Mouse (Mus musculus) adrenal gland, adult 18-20 months (tissue): Measurements from ENCODE around the gene Kif26b. TPM values are rescaled to one million over a fixed set of nuclear protein-coding genes. Genes with fewer than 3 reads are reported as not detected.

Experiments used
- DNase-seq, 2 experiments: peaks; one replicate each; pipeline ENCODE4 v3.0.0; 2021 to 2022; ENCODE audit warnings: low spot score in 2 of 2
- total RNA-seq, 2 experiments: library from RNA; stranded (reverse); gene quantifications; 1 replicate in 1 of 2; 2 replicates in 1 of 2; pipeline ENCODE4 v1.2.3; 2021

The Kif26b gene
- total RNA-seq, 2 experiments from 2014 or later = 2.7 to 4.4 TPM

DNA sequence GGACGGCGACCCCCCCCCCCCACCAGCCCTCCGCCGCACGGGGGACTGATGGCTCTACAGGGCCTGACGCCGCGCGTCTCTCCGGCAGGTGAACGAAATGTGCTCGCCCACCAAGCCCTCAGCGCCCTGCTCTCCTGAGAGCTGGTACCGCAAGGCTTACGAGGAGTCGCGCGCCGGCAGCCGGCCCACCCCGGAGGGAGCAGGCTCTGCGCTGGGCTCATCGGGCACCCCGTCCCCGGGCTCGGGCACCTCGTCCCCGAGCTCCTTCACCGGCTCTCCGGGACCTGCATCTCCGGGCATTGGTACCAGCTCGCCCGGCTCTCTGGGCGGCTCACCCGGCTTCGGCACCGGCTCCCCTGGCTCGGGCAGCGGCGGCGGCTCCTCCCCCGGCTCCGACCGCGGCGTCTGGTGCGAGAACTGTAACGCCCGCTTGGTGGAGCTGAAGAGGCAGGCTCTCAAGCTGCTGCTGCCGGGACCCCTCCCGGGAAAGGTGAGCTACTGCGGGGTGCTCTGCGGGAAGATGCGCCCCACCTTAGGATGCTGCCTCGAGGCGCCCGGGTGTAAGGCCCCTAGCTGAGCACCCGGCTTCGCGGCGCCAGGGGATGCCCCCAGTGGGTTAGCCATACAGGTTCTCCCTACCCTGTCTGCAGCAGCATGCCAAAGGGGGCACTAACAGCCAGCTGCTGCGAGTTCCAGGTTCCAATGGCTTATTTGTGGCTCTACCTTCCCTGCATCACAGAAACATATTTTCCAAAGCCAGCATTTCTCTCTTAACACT lies 1.6 kb downstream of the Kif26b start:
- DNase-seq = peak; percentile 74 to 77

DNA sequence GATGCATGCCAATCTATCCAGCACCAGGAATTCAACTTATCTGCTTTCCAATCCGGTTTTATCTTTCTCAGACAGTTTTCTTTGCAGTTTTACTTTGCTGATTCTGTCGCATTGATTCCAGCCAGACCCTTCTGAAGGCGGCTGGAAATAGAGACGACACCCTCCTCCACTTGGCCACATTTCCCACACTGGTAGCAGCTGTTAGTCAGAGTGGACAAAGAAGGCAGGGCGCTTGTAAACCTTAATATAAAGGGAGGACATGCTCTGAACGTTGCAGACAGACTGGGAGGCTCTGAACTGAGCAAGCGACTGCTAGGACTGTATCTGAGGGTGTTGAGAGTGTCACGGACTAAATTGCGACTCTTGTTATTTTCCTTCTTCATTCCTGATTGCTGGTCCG lies 11.3 kb downstream of the Kif26b start:
- no peak for DNase-seq

DNA sequence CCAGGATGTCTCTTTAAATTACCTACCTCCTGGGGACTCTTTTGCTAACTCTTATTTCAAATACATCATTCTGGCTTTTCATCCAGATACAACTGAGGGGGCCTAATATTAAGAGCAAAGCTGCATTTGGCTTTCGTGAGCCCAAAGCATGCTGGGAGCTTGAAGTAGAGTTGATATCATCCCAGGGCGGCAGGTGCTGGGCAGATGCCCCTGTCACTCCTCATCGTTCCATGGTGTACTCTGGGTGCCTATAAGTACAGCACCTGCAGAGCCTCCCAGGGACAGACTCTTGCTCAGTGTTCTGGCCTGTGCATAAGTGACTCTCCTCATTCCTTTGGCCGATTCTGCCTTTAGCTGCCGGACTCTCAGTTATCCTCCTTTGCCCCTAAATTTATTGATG lies 13.5 kb downstream of the Kif26b start:
- DNase-seq = no peak

DNA sequence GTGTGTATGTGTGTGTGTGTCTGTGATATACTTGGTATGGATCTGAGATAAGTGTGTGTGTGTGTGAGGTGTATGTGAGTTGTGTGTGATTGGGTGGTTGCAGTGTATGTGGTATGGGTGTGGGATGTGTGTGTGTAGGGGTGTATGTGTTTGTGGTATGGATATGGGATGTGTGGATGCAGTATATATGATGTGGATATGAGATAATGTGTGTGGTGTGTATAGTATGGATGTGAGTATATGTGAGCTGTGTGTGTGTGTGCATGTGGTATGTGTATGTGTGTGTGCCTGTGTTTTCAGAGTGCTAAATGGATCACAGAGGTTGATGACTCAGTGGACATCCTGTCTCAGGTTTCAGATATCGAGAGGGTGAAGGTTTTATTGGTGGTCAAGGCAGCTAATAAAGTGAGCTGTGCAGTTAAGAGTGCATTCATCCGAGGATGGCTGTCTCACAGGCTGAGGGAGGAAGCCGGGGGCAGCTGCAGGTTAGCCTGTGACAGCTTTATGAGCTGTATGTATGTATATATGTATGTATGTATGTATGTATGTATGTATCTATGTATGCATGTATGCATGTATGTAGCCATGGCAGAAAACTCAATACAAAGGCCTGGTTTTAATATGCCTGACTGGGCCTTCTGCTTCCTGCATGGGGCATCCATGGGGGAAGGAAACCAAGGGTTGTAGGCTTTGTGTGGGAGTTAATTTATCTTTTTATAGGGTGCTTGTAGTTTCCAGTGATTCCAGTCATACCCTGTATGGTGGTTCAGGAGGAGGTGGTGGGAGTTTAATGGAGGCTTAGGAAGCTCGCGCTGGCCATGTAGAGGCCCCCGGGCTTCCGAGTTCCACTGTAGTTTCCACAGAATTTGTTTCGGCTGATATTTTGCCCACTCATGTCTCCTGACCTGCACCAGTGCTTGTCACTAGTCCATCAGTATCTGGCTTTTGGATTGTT lies 14.3 kb downstream of the Kif26b start:
- no peak for DNase-seq

DNA sequence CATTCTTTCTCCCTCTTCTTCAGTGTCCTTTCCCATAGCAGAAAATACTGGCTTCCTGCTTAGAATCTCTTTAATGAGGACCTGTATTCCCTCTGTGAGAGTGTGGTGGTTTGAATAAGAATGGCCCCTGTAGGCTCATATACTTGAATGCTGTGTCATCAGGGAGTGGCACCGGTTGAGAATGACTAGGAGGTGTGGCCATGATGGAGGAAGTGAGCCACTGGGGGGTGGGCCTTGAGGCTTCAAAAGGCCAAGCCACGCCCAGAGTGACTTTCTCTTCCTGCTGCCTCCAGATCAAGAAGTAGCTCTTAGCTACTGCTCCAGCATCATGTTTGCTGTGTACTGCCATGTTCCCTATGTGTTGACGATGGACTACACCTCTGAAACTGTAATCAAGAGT lies 15.7 kb downstream of the Kif26b start:
- DNase-seq = no peak

DNA sequence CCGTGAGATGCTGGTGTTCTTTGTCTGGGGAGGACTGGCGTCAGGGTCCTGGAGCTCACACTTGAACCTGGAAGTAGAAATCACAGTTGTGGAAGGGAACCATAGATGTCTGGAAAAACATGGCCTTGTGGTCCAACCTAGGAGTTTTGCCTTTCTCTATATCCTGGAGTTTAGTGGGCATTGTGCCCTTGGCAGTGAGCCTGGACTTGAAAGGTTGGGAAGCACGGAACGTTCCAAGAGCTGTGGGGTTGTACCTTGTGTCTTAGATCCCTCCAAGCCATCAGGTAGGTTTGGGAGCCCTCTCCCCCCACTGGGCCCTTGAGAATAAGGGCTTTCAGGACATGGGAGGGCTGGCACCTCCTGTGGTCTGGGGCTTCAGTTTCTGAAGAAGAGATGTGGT lies 20.7 kb downstream of the Kif26b start:
- no peak for DNase-seq

DNA sequence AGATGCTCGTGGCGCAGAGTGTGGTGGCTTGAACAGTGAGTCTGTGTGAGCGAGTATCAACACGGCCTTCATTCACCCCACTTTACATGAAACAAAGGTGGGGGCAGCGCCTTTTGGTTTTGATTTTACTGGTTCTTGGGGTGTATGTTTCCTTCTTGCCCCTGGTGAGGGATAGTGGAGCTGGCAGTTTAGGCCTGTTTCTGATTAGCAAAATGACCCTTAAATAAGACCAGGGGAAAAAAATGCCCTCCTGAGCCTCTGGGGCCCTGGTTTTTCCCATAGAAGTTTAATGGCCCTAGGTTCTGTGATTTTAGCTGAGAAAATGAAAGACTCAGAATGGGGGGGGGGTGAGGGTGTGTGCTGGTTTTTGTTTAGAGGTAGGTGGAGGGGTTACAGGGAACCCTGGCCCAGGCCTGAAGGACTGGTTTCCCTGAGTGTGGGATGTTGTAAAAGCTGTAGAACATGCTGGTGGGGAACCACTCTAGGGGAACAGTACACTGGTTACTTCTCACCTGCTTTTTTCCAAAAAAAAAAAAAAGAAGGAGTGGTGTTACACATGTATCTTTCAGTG lies 21.6 kb downstream of the Kif26b start:
- DNase-seq = no peak

DNA sequence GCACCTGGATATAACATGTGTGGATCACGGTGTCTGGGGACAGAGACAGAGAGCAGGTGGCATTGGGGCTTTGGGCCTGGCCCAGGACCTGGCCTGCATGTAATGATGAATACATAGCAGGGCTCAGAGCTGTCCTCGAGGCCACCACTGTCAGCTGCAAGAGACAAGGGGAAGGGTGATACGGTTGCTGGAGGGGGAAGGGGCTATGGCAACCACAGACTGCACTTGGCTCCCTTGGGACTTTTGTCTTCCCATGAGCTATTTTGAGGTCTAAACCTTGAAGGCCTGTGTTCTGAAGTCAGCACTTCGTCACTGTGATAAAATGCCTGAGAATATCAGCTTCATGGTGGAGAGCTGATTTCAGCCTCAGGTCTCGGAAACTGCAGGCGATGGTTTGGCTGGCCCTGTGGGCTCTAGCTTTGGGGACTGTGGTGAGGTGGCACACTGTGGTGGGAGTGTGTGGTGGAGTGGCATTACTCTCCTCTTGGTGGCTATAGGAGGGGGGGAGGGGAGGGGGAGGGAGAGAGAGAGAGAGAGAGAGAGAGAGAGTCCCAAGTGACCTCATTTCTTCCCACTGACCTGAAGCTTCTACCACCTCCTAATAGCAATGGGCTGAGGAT lies 23.5 kb downstream of the Kif26b start:
- DNase-seq = no peak

DNA sequence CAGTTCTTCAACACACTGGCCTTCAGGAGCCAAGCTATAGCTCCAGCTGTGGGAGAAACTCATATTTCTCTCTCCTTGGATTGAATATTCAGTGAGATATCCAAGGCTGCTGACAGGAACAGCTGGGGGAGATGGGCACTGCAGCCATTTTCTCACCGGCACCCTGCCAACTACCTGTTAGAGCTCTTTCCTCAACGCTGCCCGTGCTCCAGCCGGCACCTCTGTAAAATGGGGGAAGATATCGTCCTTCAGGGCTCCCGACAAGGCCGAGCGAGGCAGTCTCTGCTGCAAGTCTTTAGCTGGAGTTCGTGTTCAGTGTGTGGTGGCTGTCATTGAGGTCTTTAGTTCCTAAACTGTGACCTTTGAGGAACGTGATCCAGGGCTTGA lies 24.0 kb downstream of the Kif26b start:
- DNase-seq = no peak

DNA sequence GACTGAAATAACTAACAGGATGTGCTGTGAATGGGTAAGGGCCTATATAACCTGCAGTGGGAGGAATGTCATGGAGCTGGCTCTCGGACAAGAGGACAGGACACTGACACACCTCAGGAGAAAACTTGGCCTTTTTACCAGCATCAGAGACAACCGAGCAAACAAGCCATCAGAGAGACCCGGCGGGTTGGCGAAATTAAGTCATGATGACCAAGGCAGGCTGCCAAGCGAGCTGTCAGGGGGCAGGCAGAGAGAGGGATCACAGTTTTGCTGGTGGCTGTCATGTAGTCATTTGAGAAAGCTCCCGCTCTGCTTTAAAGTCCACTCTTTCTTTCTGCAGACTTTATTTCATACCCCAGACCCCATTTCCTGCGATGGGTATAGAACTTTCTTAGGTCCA lies 27.3 kb downstream of the Kif26b start:
- DNase-seq = no peak

DNA sequence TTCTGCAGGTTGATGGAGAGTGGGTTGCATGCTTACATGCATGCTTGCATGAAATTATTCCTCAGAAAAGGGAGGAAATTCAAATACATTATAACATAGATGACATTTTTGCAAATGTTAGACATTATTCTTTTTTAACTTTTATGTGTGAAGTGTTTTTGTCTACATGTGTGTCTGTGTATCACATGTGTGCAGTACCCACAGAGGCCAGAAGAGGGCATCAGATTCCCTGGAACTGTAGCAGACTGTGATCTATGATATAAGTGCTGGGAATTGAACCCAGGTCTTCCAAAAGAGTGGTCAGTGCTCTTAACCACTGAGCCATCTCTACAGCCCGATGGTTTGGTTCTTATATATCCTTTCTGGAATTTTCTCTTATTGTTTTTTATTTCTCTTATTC lies 31.1 kb downstream of the Kif26b start:
- no peak for DNase-seq

DNA sequence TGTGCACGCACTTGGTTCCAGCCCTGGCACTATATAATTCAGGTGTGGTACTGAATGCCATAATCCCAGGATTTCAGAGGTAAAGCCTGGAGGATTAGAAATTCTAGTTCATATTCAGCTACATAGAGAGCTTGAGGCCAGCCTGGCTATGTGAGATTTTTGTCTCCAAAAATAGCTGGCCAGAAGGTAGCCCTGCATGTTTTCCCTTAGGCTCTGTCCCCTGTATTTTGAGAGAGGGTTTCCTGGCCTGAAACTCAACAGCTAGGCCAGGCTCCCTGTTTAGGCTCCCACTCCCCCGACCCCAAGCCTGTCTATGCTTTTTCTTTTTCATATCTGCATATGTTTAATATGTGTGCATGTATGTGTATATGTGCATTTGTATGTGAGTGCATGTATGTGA lies 34.9 kb downstream of the Kif26b start:
- no peak for DNase-seq

DNA sequence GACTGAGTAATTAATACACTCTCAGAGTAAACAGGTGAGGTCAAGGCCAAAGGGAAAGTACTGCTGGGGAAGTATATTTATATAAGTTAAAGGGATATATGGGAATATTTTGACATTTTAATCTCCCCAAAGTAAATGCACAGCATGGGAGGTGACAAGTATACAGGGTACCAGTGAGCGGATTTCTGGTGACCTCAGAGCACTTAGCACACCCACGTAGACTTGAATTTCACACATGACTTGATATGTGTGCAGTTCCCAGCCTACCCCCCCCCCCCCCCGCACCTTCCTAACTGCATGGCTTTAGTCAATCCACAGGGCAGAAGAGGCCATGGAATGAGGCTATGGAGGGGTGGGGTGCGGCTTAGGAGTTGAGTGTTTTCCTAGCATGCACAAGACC lies 35.9 kb downstream of the Kif26b start:
- no peak for DNase-seq

DNA sequence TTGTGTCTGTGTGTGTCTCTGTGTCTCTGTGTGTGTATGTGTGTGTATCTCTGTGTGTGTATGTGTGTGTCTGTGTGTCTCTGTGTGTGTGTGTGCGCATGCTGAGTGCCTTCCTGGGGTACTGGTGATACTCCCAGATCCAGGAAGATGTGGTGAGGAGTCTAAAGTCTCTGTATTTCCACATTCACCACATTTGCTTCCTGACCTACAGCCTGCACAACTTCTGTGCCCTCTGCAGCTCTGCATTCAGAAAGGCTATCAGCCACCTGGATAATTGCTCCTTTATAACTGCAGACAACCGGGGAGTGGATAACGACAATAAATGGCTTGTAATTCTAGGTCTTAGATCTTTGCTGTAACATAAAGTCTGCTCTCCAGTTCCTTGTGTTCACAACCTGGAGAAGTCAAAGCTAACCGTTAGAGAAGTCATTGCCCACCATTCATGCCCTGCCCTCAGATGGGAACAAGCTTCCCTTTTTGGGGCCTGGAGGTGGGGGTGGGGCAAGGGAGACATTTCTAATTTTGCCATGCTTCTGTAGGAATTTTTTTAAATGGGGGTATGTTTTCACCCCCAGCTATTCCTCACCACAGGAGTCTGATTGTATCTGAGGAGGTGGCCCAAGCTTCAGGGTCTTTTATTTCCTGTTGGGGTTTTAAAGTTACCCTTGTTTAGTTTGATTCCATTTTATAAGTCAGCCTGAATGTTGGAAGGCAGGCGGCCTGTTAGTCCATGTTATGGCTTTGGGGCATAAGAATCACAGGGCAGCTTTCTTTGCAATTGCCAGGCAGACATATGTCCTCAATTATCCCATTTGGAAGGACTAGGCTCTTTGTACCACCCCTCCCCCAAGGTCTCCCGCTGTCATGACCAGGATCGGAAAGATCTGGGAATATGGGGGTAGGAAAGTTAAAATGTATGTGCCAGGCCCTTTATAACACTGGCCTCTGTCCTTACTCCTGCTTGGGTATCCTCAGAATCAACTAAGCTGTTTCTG lies 39.9 kb downstream of the Kif26b start:
- DNase-seq = no peak

DNA sequence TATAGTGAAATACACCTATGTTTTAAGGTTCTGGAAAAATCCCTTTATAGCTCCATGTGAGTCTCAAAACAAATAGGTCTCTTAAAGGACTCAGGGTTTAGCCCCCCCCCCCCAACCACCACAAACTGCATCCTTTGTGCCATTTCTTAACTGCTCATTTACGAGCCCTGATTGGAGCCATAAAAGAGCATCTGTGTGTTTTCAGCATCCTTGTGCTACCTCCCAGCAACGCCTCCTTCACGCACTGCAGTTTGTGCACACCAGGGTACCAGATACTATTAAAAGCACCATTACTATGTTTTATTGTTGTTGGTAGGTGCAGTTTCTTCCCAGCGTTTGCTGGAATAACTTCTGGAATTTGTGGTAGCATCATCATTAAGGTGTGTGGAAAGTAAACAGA lies 42.1 kb downstream of the Kif26b start:
- DNase-seq = no peak

DNA sequence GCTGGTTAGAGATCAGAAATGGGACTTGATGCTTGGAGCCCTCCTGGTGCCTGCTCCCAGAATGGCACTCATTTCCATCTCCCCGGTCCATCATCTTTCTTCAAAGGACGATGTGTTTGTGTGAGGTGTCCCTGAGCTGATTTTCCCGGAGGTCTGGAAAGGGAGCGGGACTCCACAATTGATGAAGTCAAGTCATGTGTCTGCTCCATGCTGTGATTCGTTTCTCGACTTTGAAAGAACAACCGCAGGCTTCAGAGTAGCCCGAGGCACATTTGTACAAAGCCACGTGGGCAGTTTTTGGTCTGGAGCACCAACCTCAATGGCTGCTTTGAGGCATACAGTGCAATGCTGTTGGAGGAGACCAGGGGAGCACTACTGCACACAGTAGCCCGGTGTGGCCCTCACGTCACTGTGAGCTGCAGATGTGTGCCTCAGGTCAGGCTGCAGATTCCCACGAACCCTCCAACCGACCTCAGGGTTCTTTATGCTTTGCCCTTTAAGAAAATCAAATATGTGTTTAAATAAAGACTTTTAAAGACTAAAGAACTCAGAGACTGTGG lies 43.0 kb downstream of the Kif26b start:
- DNase-seq = no peak

DNA sequence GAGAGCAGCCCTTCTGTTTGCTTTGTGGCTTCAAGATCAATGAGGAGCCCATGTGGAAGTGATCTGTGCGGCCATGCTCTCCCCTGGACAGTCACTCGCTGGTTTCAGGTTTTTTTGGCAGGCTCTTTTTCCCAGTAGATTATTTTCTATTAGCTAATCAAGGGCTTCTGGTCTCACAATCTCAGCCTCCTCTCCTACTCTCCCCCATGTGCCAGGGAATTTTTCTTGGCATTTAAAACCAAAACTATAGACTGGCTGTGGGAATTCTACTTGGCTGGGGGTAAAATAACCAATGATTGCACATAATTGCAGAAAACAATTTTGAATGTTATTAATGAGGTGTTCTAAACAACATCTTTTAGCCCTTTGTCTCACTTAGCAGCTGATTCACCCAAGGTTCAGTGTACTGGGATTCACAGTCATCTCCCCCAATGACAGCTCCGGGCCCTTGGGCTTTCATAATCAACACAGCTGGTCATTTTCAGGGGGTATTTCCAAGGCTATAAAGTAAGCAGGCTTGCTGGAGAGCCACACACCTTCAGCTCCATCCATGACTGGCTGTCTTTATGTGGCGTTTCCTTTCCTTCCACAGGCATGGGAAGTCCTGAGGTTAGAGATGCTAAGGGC lies 44.6 kb downstream of the Kif26b start:
- DNase-seq = no peak

DNA sequence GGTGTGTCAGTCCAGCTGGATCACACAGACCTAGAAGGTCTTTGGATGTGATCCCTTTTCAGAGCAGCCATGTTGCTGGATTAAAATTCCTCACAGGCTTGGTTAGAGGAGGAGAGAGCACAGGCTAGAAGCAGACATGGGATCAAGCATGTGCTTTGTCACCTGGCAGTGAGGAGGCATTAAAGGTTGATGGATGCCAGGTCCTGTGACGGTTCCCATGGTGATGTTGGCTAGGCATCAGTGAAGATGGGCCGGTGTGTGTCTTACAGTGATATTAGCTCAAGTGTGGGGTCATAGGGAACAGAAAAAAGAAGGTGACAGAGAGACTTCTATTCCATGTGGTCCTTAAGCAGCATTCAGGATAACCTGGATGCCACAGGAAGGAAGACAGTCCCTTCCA lies 46.8 kb downstream of the Kif26b start:
- DNase-seq = no peak

DNA sequence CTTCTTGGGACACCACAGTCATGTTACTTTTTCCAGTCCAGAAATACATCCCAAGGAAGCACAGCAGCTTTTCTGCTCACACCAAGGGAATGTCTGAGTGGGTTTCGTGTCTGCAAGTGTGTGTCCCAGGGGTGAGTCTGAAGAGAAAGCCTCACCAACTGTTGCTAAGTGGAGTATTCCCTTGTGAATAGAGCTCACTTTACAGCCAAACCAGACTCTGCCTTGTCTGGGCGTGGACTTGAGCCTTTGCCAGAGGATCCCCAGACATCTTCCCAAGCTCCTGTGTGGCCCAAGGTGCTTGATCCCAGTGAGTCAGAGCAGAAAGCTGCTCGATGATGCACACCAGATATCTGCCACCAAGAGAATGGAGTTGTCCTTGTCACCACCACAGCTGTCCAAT lies 48.0 kb downstream of the Kif26b start:
- DNase-seq = no peak
